Mouse (Mus musculus): ENCODE measurements at regions not wholly inside any gene's neighbourhood (a gene's known extent, or its start where the extent isn't known, plus 50 kb on each side); places are given as distances from the start of the nearest gene placed in this dataset.

GRCm38 (mm10) chr10:56685655-56686250, 308.6 kb downstream of the Gja1 start:
- no peak for TF ChIP-seq MAFK (IDR thresholded peaks at IDR 0.05; ENCODE audit: borderline replicate concordance, low read depth, low read length)
- no peak for TF ChIP-seq CTCF (IDR thresholded peaks at IDR 0.05 in 2 of 3, conservative IDR thresholded peaks at IDR 0.05 in 1 of 3; ENCODE audit: control insufficient read depth in 1 of 3, insufficient read depth in 1 of 3, low read depth in 2 of 3, low read length in 3 of 3, poor library complexity in 1 of 3, severe bottlenecking in 1 of 3)
- TF ChIP-seq JUND (IDR thresholded peaks at IDR 0.05; ENCODE audit: low read depth, low read length), result no peak
- no peak for TF ChIP-seq USF2 (IDR thresholded peaks at IDR 0.05; ENCODE audit: borderline replicate concordance in 1 of 2, insufficient read depth in 1 of 2, low read depth in 1 of 2, low read length in 2 of 2)
- TF ChIP-seq ZNF384 (IDR thresholded peaks at IDR 0.05; ENCODE audit: low read depth, low read length), result no peak
- TF ChIP-seq CHD1 (IDR thresholded peaks at IDR 0.05; ENCODE audit: low read depth, low read length), result no peak
- no peak for TF ChIP-seq NRF1 (IDR thresholded peaks at IDR 0.05; ENCODE audit: insufficient read depth, low read depth, low read length, poor library complexity, severe bottlenecking)
- no peak for TF ChIP-seq CHD2 (IDR thresholded peaks at IDR 0.05; ENCODE audit: low read length)
- TF ChIP-seq USF1 (IDR thresholded peaks at IDR 0.05; ENCODE audit: low read depth, low read length), result no peak
- no peak for TF ChIP-seq ZC3H11A (IDR thresholded peaks at IDR 0.05; ENCODE audit: low read depth, low read length)
- TF ChIP-seq SIN3A (IDR thresholded peaks at IDR 0.05; ENCODE audit: low read length), result no peak
